Mouse (Mus musculus): Measurements from ENCODE around the gene Dock3. TPM values are rescaled to one million over a fixed set of nuclear protein-coding genes. Genes with fewer than 3 reads are reported as not detected.

Gene Dock3
- polyA plus RNA-seq, 1 experiment from 2014 or later: 23.4 TPM

GRCm38 (mm10) chr9:107269772-107270171, 38.1 kb upstream of the Dock3 start:
- Histone ChIP-seq H3K9me3 (no peaks in the 10 kb centered on the region), H3K27ac (no peak overlapping the region), H3K36me3 (no peaks in the 10 kb centered on the region), H3K4me2 (no peak overlapping the region), H3K4me1 (replicated peaks) (no peaks in the 10 kb centered on the region; the same call in 1 of the 2 replicates), H3K27me3 (no peaks in the 10 kb centered on the region), H3K9ac (no peak overlapping the region), H3K4me3 (no peak overlapping the region)
- 97% methylated on average over 1 of the region's 1 CpGs for WGBS
- ATAC-seq (ENCODE audit: low FRiP score): no peak

- Histone ChIP-seq H3K27me3 (no peaks in the 10 kb centered on the region), H3K4me3 (no peak overlapping the region), H3K9me3 (no peaks in the 10 kb centered on the region), H3K36me3 (no peaks in the 10 kb centered on the region), H3K4me1 (replicated peaks) (no peaks in the 10 kb centered on the region), H3K4me2 (no peak overlapping the region), H3K9ac (no peak overlapping the region), H3K27ac (no peak overlapping the region)
- no peak for ATAC-seq (ENCODE audit: low FRiP score)
- 56% methylated on average over 4 of the region's 4 CpGs for WGBS
Measured at GRCm38 (mm10) chr9:107267721-107268402, 36.2 kb upstream of the Dock3 start.

DNA sequence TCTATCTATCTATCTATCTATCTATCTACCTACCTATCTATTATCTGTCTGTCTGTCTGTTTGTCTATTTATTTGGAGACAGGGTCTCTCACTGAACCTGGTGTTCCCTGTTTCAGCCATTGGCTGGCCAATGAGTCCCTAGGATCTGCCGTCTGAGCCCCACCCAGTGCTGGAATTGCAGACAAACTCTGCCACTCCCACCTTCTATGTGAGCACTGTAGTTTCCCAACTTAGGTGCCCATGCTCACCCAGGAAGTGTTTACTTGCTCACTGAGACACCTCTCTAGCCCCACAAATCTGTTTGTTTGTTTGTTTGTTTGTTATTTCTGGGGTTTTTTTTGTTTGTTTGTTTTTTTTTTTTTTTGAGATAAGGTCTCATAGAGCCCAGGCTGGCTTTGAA, 35.3 kb upstream of the Dock3 start:
- Histone ChIP-seq H3K4me3 (no peak overlapping the region), H3K9me3 (no peaks in the 10 kb centered on the region), H3K4me2 (no peak overlapping the region), H3K27ac (no peak overlapping the region), H3K4me1 (replicated peaks) (no peaks in the 10 kb centered on the region), H3K36me3 (no peaks in the 10 kb centered on the region), H3K9ac (no peak overlapping the region), H3K27me3 (no peaks in the 10 kb centered on the region)
- 78% methylated on average over 1 of the region's 1 CpGs for WGBS
- no peak for ATAC-seq (ENCODE audit: low FRiP score)

- Histone ChIP-seq H3K36me3 (no peaks in the 10 kb centered on the region), H3K9ac (no peak overlapping the region), H3K9me3 (no peaks in the 10 kb centered on the region), H3K4me2 (no peak overlapping the region), H3K4me3 (no peak overlapping the region), H3K27ac (no peak overlapping the region), H3K4me1 (replicated peaks) (peaks cover 3% of the 10 kb centered on the region; the same call in 1 of the 2 replicates), H3K27me3 (no peaks in the 10 kb centered on the region)
- no peak for ATAC-seq (ENCODE audit: low FRiP score)
- WGBS: 78% methylated on average over 3 of the region's 3 CpGs
Measured at GRCm38 (mm10) chr9:107264731-107265130, 33.0 kb upstream of the Dock3 start.

- ATAC-seq (ENCODE audit: low FRiP score): no peak
- Histone ChIP-seq H3K27ac (no peak overlapping the region), H3K4me3 (no peak overlapping the region), H3K27me3 (no peaks in the 10 kb centered on the region), H3K36me3 (no peaks in the 10 kb centered on the region), H3K4me2 (no peak overlapping the region), H3K4me1 (replicated peaks) (peaks cover 3% of the 10 kb centered on the region; the same call in 1 of the 2 replicates), H3K9ac (no peak overlapping the region), H3K9me3 (no peaks in the 10 kb centered on the region)
- 92% methylated on average over 5 of the region's 5 CpGs for WGBS
Measured at GRCm38 (mm10) chr9:107263912-107264311, 32.2 kb upstream of the Dock3 start.

- Histone ChIP-seq H3K27me3 (no peaks in the 10 kb centered on the region), H3K4me1 (replicated peaks) (peaks cover 3% of the 10 kb centered on the region; the same call in 1 of the 2 replicates), H3K4me2 (no peak overlapping the region), H3K27ac (no peak overlapping the region), H3K4me3 (no peak overlapping the region), H3K9ac (no peak overlapping the region), H3K9me3 (no peaks in the 10 kb centered on the region), H3K36me3 (no peaks in the 10 kb centered on the region)
- 82% methylated on average over 7 of the region's 7 CpGs for WGBS
- no peak for ATAC-seq (ENCODE audit: low FRiP score)
Measured at GRCm38 (mm10) chr9:107262375-107262774, 30.7 kb upstream of the Dock3 start.

DNA sequence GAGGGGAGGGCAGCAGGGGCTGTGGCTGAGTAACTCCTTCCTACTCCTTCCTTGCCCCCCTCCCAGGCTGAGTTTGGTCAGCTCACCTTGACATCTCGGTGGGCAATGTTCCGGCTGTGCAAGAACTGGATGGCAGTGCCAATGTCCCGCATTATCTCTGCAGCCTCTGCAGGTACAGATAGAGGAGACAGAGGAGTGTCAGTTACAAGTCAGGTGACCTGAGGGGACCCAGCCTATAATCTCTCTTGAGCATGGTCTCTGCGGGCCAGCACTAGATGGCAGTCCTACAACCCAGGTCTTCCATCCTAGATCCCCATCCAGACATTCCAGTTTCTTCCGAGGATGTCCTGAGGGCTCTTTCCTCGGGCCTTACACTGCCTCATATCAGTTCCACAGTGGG, 30.1 kb upstream of the Dock3 start:
- H3K27ac ChIP-seq: no peak overlapping the region
- H3K4me3 ChIP-seq: no peak overlapping the region
- WGBS: 87% methylated on average over 6 of the region's 6 CpGs
- H3K27me3 ChIP-seq: no peaks in the 10 kb centered on the region
- peaks cover 3% of the 10 kb centered on the region; the same call in 1 of the 2 replicates for H3K4me1 ChIP-seq (replicated peaks)
- H3K36me3 ChIP-seq: no peaks in the 10 kb centered on the region
- no peak for ATAC-seq (ENCODE audit: low FRiP score)
- no peak overlapping the region for H3K9ac ChIP-seq
- no peaks in the 10 kb centered on the region for H3K9me3 ChIP-seq
- no peak overlapping the region for H3K4me2 ChIP-seq

DNA sequence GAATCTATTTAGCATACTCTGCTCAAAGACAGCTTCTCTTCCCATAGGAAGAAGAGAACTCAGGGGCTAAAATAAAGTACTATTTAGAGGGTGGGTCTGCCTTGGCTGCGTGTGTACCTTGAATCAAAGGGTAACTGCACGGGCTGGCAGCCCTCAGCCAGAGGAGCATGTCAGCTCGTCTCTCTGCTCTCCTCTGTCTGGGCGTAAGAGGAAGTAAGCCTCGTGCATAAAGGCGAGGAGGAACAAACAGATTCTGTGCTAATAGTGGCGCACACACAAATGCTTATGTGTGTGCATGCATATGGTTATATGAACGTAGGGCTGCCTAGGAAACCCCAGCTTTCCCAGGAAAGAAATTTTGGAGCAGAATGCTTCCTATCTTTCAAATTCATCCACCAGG, 29.1 kb upstream of the Dock3 start:
- no peak for ATAC-seq (ENCODE audit: low FRiP score)
- Histone ChIP-seq H3K4me1 (replicated peaks) (peaks cover 7% of the 10 kb centered on the region), H3K27me3 (no peaks in the 10 kb centered on the region), H3K36me3 (no peaks in the 10 kb centered on the region), H3K4me2 (no peak overlapping the region), H3K4me3 (no peak overlapping the region), H3K9ac (no peak overlapping the region), H3K27ac (no peak overlapping the region), H3K9me3 (no peaks in the 10 kb centered on the region)
- 65% methylated on average over 8 of the region's 8 CpGs for WGBS

DNA sequence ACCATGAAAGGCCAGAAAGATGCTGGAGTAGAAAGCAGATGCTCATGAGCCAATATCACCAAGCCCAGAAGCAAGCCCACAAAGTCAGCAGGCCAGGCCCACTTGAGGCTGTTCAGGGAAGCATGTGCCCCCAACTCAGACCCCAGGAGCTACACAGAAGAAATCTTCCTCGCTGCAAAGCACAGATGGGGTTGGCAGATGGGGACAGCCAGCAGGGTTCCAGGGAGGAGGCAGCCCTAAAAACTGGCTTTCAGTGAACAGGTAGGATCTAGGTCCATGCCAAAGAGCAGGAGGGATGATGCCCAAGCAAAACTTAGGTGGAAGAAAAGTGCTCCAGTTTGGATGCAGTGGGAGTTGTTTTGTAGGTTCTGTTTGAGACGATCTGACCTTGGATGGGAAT, 28.7 kb upstream of the Dock3 start:
- ATAC-seq (ENCODE audit: low FRiP score): no peak
- no peak overlapping the region for H3K4me3 ChIP-seq
- H3K4me2 ChIP-seq: no peak overlapping the region
- H3K36me3 ChIP-seq: no peaks in the 10 kb centered on the region
- no peak overlapping the region for H3K9ac ChIP-seq
- no peaks in the 10 kb centered on the region for H3K27me3 ChIP-seq
- H3K9me3 ChIP-seq: no peaks in the 10 kb centered on the region
- H3K4me1 ChIP-seq (replicated peaks): peaks cover 12% of the 10 kb centered on the region
- WGBS: 66% methylated on average over 2 of the region's 2 CpGs
- no peak overlapping the region for H3K27ac ChIP-seq

GRCm38 (mm10) chr9:107259571-107259970, 27.9 kb upstream of the Dock3 start:
- Histone ChIP-seq H3K4me2 (no peak overlapping the region), H3K4me3 (no peak overlapping the region), H3K9ac (no peak overlapping the region), H3K36me3 (no peaks in the 10 kb centered on the region), H3K27ac (no peak overlapping the region), H3K27me3 (no peaks in the 10 kb centered on the region), H3K4me1 (replicated peaks) (peaks cover 20% of the 10 kb centered on the region), H3K9me3 (no peaks in the 10 kb centered on the region)
- WGBS: 77% methylated on average over 6 of the region's 6 CpGs
- no peak for ATAC-seq (ENCODE audit: low FRiP score)

GRCm38 (mm10) chr9:107255596-107255995, 23.9 kb upstream of the Dock3 start:
- H3K9ac ChIP-seq: no peak overlapping the region; the same call in 1 of the 2 replicates
- peak overlapping the region; percentile 65 for H3K27ac ChIP-seq
- 30% methylated on average over 3 of the region's 3 CpGs for WGBS
- no peaks in the 10 kb centered on the region for H3K9me3 ChIP-seq
- no peak overlapping the region for H3K4me3 ChIP-seq
- peaks cover 42% of the 10 kb centered on the region for H3K4me1 ChIP-seq (replicated peaks)
- H3K27me3 ChIP-seq: no peaks in the 10 kb centered on the region
- no peak; the same call in 1 of the 2 replicates for ATAC-seq (ENCODE audit: low FRiP score)
- H3K36me3 ChIP-seq: no peaks in the 10 kb centered on the region
- H3K4me2 ChIP-seq: no peak overlapping the region

DNA sequence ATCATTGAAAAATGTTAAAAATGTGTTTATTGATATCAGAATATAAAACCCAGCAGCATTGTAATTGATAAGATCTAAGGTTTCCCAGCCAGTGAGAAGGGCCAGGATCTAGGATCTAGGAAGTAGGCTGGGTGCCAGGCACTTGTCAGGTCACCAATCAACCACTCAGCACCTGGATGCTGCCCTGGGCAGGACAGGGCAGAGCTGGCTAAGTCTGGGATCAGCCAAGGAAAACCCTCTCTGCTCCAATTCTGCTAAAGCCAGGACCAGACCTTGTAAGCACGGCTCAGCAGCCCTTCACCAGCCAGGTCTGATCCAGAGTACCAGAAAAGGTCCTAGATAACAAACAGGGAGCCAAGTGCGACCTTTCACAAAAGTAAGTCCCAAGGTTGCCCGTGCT, 23.2 kb upstream of the Dock3 start:
- H3K9ac ChIP-seq: 0 out of 2 replicates have a peak overlapping the region, but pooled peaks have one; percentile 31
- no peak overlapping the region for H3K4me3 ChIP-seq
- 87% methylated on average over 3 of the region's 3 CpGs for WGBS
- peaks cover 39% of the 10 kb centered on the region for H3K4me1 ChIP-seq (replicated peaks)
- H3K9me3 ChIP-seq: no peaks in the 10 kb centered on the region
- no peak overlapping the region for H3K4me2 ChIP-seq
- ATAC-seq (ENCODE audit: low FRiP score): no peak
- H3K36me3 ChIP-seq: no peaks in the 10 kb centered on the region
- no peaks in the 10 kb centered on the region for H3K27me3 ChIP-seq
- peak overlapping the region; percentile 77 for H3K27ac ChIP-seq

DNA sequence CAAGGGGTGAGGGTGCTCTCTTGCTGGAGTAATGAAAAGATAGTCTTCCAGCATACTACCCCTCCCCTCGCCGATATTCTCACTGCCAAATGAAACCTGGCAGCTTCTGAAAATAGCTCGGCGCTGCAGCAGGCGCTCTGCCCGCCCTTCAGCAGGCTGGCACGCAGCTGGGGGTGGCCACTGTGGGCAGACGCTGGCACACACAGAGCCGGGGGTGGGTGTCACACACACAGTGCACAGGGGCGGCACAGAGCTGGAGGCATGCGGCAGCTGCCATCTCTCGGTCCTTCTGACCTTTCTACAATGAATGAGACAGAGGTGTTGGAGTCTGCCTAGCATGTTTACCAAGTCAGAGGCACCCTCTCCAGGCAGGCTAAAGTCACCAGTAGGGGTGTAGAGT, 22.8 kb upstream of the Dock3 start:
- Histone ChIP-seq H3K4me3 (no peak overlapping the region), H3K9ac (0 out of 2 replicates have a peak overlapping the region, but pooled peaks have one; percentile 31), H3K4me1 (replicated peaks) (peaks cover 39% of the 10 kb centered on the region), H3K27ac (peak overlapping the region; percentile 77), H3K9me3 (no peaks in the 10 kb centered on the region), H3K36me3 (no peaks in the 10 kb centered on the region), H3K4me2 (no peak overlapping the region), H3K27me3 (no peaks in the 10 kb centered on the region)
- ATAC-seq (ENCODE audit: low FRiP score): peak; percentile 44; the same call in 1 of the 2 replicates
- 52% methylated on average over 12 of the region's 12 CpGs for WGBS
